Mouse (Mus musculus) kidney, adult 2 months (tissue): Measurements from ENCODE around the gene Srgap2.

Experiments used
- CTCF ChIP-seq: fragments of 200-500 bp; conservative IDR thresholded peaks from 2 replicates; pipeline ENCODE4 v1.5.1; 2011; ENCODE audit warnings: low read depth, mild to moderate bottlenecking, control low read depth, low read length, moderate library complexity, mixed read lengths; ENCODE audit not compliant: insufficient read depth, insufficient read length
- POLR2A ChIP-seq: fragments of 200-500 bp; IDR thresholded peaks from one replicate; pipeline ENCODE4 v1.6.1; 2011; ENCODE audit warnings: low read depth, low read length, control low read depth

- TF ChIP-seq CTCF (no peak), POLR2A (no peak)
Observed at GRCm38 (mm10) chr1:131365832-131366231, 161.3 kb downstream of the Srgap2 start.
